Mouse (Mus musculus) right cerebral cortex, postnatal 36 days (tissue): ENCODE results near the gene Dhx58.

ENCODE experiments used
- DNase-seq, 2 experiments: peaks; one replicate each; pipeline ENCODE4 v3.0.0; 2022; ENCODE audit warnings: low spot score in 2 of 2, mixed read lengths in 1 of 2

Dhx58 gene

GRCm38 (mm10) chr11:100722493-100723028 lies 18.5 kb upstream of the Dhx58 start:
- no peak for DNase-seq

DNA sequence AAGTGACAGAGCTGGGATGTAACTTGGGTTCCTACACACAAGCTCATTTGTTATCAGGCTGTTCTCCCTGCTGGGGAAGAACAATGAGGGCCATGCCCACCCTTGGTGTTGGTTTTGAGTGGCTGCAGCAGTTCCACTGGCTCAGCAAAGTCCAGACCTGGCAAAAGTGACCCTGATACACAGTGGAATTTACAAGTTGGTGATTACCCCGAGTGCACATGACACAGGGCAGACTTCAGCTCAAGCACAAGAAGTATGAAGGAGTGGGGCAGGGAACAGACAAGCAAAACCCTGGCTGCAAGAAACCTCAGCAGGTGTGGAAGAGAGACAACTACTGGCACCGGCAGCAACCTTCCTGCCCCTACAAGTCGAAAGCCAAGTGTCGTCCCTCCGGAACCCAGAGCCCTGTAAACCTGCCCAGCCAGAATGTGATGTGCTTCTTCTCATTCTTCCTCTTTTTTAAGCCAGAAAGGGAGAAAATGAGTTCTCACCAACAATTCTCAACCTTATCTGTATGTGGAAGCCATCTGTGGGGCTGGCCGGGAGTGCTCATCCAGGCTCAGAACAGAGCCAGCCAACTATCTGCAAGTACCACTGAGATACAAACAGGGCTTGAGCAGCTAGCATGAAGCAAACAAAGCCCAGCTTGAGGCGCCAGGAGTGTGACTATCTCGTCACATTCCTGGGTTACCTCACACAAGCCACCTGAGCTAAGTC lies 17.9 kb upstream of the Dhx58 start:
- no peak for DNase-seq

DNA sequence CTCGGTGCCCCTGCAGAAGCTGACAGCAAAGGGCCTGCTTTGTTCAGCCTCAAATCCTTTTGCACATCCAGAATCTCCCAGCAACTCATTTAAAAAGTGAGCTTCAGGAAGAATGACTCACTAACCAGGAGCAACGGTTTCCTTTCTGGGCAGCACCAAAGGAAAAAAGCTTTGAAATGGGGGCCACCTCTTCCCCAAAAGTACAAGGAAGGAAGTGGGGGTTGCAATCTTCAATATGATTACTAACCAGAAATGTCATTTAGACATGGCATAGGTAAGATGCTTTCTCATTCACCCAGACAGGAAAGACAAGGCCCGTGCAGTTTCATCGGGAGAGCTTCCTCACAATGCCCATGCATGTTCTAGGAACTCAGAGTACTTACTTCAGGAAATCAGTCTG lies 17.2 kb upstream of the Dhx58 start:
- no peak for DNase-seq

GRCm38 (mm10) chr11:100720345-100720744 lies 16.3 kb upstream of the Dhx58 start:
- no peak for DNase-seq

GRCm38 (mm10) chr11:100719893-100720292 lies 15.8 kb upstream of the Dhx58 start:
- DNase-seq, result no peak

DNA sequence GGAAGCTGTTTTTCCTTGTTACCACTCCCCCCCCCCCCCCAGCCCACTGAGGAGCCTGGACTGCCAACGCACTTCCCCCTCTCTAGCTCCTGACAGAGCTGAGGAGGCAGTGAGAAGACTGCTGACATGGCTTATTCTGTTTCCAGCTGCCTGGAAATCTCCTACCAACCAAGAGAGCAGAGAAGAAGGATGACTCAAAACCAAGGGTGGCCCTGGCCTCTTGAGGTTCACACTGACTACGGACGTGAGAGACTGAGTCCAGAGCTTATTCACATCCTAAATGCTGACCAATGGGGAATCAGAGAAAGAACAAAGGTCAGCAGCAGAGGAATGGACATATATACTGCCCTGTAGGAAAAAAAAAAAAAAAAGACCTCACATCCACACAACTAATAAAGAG lies 15.2 kb upstream of the Dhx58 start:
- DNase-seq, result peak in 1 of 2 experiments; percentile 58

DNA sequence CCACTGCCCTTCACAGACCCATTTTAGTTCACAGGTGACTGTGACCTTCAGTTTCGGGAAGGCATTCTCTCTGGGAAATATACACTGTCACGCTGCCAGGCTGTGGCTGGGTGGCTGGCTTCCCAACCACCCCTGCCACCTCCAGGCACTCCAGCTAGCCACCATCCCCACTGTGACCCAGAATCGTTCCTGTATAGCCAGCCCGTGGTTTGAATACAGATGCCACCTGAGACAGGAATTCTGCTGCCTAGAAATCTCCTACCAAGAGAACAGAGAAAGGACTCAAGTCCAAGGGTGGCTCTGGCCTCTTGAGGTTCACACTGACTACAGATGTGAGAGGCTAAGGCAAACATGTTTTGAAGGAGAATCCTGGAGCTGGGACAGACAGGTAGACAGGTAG lies 14.8 kb upstream of the Dhx58 start:
- DNase-seq, result no peak

DNA sequence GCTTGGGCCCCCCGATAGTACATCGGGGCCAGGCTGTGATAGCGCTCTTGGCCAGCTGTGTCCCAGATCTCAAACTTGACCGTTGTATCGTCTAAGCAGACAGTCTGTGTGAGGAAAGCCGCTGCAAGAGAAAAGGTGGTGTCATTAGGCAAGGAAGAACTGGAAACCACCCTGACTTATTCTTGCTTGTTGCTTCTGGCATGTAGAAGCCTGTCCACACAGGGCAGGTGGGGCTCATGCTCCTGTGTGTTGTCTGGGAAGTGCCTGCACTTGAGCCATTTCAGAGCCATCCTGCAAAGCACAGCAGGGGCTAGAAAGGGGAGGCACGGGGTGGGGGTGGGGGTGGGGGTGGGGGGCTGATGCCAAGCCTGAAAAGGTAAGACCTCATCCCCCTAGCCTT lies 14.4 kb upstream of the Dhx58 start:
- DNase-seq, result no peak

- no peak for DNase-seq
Observed at GRCm38 (mm10) chr11:100716649-100717048, 12.6 kb upstream of the Dhx58 start.

DNA sequence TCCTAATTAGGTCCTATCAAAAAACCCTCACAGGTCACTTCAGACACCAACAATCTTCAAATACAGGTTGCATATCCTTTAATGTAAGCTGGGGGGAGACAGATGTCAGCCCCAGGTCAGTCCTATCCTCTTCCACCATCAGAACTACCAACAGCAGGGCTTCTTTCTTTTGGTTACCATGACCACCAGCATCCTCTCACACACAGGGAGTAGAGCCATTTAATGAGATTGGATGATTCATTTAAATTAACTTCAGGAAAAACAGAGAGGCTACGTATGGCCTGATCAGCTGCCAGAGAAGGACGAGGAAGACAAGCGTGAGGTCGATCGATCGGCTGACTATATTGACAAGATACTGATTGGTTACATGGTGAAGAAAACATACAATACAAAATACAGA lies 10.9 kb upstream of the Dhx58 start:
- DNase-seq, result no peak

DNA sequence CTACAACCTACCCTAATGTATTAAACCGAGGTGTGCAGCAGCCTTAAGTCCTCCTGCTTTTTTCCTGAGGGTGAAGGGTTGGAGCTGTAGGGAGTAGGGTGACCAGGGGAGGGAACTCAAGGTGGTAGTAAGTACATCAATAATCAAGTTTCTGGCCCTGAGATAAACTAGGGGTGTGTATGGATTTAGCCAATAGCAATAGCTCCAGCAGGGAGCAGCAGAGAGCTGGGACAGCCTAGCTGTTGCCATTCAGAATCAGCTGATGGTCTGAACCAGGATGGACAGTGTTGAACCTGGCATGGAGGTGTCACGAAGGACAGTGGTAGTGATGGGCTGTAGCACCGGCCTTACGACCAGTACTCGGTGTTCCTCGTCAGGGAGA lies 10.5 kb upstream of the Dhx58 start:
- DNase-seq, result peak; percentile 67 to 74

DNA sequence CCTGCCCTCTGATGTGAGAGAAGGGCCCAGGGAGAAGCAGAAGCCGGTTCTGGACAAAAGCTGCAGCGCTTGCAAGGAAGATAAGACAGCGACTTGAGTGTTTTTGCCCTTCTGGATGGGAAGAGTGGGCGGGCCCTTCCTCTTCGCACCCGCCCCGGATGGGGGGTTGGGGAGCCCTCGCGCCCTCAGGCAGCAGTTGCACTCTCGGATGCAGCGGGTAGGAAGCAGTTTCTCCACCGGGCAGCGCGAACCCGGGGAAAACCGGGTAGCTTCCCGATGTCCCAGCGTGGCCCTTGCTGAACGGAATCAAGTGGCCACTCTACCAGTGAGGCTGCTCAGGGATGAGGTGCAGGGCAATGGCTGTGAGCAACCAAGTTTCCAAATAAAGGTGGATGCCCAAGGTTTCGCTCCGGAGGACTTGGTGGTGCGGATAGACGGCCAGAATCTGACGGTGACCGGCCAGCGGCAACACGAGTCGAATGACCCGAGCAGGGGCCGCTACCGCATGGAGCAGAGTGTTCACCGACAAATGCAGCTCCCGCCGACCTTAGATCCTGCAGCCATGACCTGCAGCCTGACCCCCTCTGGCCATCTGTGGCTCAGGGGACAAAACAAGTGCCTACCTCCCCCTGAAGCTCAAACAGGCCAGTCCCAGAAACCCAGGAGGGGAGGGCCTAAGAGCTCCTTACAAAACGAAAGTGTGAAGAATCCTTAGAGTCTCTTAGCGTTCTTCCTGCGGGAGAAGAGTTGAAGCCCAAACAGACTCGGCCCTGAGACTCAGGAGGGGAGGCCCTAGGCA lies 9.9 kb upstream of the Dhx58 start, which contains the start of gene Hspb9:
TSS of gene Hspb9 (plus strand) at position 116 of the 799 bp plus-strand sequence.
- DNase-seq, result no peak

GRCm38 (mm10) chr11:100713174-100713573 lies 9.1 kb upstream of the Dhx58 start:
- no peak for DNase-seq

DNA sequence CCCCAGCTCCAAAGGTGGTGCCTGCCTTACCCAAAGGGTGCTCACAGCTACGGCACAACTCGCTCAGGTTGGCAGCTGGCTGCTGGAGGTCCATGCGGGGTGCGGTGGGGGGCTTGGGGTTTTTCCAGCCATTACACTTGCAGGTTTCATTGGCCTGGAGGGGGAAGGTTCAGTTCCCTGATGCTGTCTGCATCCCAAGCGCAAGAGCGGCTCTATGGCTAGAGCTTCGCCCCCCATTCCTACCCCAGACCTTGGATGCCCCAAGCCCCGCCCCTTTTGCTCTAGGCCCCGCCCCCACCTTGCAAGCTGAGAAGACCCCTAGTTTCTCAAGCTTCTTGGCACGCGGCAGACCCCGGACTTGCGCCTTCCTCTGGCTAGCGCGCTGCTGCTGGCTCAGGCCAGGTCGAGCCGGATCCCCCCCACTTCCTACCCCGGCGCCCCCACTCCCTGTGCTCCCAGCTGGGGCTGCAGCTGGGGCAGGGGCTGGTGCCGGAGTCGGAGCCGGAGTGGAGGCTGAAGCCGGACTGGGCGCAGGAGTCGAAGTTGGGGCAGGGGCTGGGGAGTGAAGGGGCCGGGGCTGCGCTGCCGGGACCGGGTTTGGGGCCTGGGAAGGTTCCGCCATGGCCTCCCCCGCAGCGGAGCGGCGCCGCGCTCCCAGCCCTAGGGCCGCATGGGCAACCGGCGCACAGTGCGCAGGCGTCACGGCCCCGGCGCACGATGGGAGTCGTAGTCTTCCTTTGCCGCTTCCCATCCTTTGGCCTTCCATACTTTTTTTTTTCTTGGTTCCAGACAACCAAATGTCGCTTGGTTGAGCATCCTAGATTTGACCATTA lies 7.9 kb upstream of the Dhx58 start, which contains the start of gene Kat2a:
TSS of gene Kat2a (minus strand) at position 683 of the 833 bp plus-strand sequence.
- DNase-seq, result peak; percentile 74 to 80

DNA sequence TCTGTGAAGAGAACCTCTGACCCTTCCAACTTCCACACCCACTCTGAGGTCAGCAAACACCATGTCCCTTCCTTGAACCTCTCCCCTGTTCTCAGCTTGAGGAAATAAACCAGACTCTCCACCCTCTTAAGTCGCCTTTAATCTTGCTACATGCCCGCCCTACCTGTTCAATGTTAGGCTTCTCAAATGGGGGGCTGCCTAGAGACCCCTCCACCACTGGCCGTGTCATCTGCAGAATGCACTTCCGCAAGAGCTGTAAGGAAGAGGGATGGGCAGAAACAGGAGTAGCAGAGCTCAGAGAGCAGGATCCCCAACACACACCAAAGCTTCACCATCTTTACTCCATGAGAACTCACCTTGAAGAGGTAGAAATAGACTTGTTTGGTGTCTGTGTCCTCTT lies 6.9 kb upstream of the Dhx58 start:
- DNase-seq, result no peak

DNA sequence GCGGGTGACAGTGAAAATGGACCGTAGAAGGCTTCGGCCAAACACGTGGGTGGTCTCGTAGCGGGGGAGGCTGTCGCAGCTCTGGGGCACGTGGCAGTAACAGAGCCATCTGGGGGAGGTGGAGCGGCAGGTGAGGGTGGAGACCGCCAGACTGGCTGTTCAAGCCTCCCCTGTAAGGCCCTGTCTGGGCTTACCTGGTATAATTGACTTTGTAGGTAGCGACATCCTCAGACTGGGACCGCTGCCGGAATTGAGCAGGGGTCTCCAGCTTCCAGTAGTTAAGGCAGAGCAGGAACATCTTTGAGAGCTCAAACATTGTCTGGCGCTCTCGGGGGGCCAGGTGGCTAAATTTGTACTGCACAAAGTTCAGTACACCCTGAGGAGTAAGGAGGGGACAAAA lies 6.5 kb upstream of the Dhx58 start:
- DNase-seq, result no peak

GRCm38 (mm10) chr11:100709201-100709810 lies 5.2 kb upstream of the Dhx58 start:
- DNase-seq, result no peak

DNA sequence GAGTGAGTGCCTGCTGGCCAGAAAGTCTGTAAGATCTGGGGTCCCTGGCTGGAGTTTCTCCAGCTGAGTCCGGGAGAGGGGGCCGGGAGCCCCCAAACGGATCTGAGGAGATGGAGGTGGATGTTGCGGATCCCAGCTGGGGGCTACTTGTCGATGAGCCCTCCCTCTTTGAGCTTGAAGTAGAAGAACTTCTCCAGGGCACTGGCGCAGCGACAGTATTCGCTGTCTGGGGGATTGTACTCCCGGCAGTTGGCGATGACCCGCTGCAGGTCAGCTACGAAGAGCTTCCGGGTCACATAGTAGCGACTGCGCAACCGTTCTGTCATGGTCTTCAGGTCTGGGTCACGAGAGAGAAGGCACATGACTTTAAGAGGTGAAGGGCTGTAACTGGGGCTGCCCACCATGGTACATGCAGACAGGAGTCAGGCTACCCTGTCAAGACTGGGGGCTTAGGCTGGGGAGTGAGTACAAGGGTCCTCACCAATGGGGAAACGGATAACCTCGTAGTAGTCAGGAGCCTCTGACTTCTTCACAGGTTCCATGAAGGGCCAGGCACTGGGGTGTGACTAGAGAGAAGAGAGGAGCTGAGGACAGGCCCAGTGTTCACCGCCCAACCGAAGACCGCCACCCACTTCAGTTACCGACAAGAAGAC lies 1.1 kb upstream of the Dhx58 start:
- DNase-seq, result no peak

GRCm38 (mm10) chr11:100703366-100703765 lies 705 bp downstream of the Dhx58 start:
- DNase-seq, result no peak

- DNase-seq, result no peak
Observed at GRCm38 (mm10) chr11:100702906-100703305, 1.2 kb downstream of the Dhx58 start.
